Mouse (Mus musculus): ENCODE data around the gene Fblim1. TPM values are rescaled to one million over a fixed set of nuclear protein-coding genes. Genes with fewer than 3 reads are reported as not detected.

Gene Fblim1
- polyA plus RNA-seq, 1 experiment, result 45.7 TPM

DNA sequence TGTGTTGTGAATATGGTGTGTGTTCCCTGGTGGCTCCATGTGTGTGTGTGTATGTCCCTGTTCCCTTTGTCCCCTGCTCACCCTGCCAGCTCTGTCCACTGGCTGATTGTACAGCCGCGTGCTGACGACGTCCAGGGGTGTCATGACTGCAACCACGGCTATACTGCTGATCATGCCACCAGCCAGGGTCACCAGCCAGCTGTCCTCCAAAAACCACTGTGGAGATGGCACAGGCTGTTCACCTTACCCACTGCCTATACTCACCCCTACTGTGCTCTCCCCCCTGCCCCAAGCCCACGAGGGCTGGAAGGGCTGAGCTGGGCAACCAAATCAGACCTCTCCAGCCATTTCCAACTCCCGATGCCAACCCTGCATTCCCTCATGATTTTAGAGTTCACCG, 15.4 kb upstream of the Fblim1 start:
- no peak for TF ChIP-seq CTCF (IDR thresholded peaks at IDR 0.05; ENCODE audit: insufficient read depth, low read length)
- TF ChIP-seq POLR2A (IDR thresholded peaks at IDR 0.05; ENCODE audit: borderline replicate concordance, extremely low read depth, low read depth, low read length), result no peak
- Histone ChIP-seq H3K4me1 (ENCODE audit: control insufficient read depth, insufficient read depth, low read length) (peaks cover 13% of the 10 kb centered on the region), H3K4me3 (replicated peaks; ENCODE audit: extremely low read depth, low read depth, low read length) (no peak overlapping the region)
- no peak for DNase-seq
- 79% methylated on average over 8 of the region's 8 CpGs for WGBS

- no peak overlapping the region for H3K4me3 ChIP-seq (replicated peaks; ENCODE audit: extremely low read depth, low read depth, low read length)
- TF ChIP-seq CTCF (IDR thresholded peaks at IDR 0.05; ENCODE audit: insufficient read depth, low read length), result no peak
- TF ChIP-seq POLR2A (IDR thresholded peaks at IDR 0.05; ENCODE audit: borderline replicate concordance, extremely low read depth, low read depth, low read length), result no peak
Observed at GRCm38 (mm10) chr4:141619299-141619883, 13.5 kb upstream of the Fblim1 start.

DNA sequence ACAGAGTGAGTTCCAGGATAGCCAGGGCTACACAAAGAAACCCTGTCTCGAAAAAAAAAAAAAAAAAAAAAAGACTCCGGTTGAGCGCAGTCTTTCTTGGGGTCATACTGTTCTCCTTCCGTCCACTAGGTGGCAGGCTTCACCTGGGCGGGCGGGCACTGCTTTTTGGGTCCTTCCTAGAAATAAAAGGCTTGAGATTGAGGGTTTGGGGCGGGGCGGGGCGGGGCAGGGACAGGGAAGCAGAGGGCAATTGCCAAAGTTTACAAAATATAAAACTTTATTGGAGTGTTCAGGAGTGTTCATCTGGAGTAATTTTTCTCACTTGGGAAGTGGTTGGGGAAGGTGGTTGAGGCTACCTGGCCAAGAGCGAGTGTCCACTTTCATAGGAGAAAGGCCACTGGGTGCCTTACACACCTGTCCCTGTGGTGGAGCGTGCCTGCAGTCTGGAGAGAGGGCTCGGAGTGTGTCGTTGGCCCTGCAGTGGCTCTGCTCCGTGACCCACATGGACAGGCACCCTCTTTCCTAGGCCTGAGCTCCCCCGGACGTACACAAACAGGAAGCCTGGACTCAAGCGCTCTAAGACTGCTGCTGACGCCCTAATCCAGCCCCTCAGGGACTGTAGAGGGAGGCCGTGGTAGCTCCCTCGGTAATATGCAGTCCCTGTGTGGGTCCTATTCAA, 12.8 kb upstream of the Fblim1 start, which contains the start of gene Tmem82:
Gene Tmem82, minus strand, starts transcription at position 69 of the 679 bp plus-strand sequence.
- DNase-seq, result peak; percentile 52
- H3K4me3 ChIP-seq (replicated peaks; ENCODE audit: extremely low read depth, low read depth, low read length), result peak within 1 kb of the TSS; percentile 30

More at GRCm38 (mm10) chr4:141619299-141619883, 13.5 kb upstream of the Fblim1 start:
- DNase-seq, result no peak
- WGBS, result 82% methylated on average over 9 of the region's 9 CpGs
- H3K4me1 ChIP-seq (ENCODE audit: control insufficient read depth, insufficient read depth, low read length), result peaks cover 13% of the 10 kb centered on the region

GRCm38 (mm10) chr4:141617863-141618564, 12.1 kb upstream of the Fblim1 start:
- Histone ChIP-seq H3K4me3 (replicated peaks; ENCODE audit: extremely low read depth, low read depth, low read length) (peak overlapping the region; percentile 30), H3K4me1 (ENCODE audit: control insufficient read depth, insufficient read depth, low read length) (peaks cover 9% of the 10 kb centered on the region)
- no peak for TF ChIP-seq CTCF (IDR thresholded peaks at IDR 0.05; ENCODE audit: insufficient read depth, low read length)
- TF ChIP-seq POLR2A (IDR thresholded peaks at IDR 0.05; ENCODE audit: borderline replicate concordance, extremely low read depth, low read depth, low read length), result no peak
- peak; percentile 49 for DNase-seq
- 15% methylated on average over 21 of the region's 22 CpGs for WGBS

More for the DNA sequence above, 12.8 kb upstream of the Fblim1 start, which contains the start of gene Tmem82:
- H3K4me1 ChIP-seq (ENCODE audit: control insufficient read depth, insufficient read depth, low read length), result peaks cover 13% of the 10 kb centered on the region
- WGBS, result 14% methylated on average over 20 of the region's 20 CpGs
- TF ChIP-seq POLR2A (IDR thresholded peaks at IDR 0.05; ENCODE audit: borderline replicate concordance, extremely low read depth, low read depth, low read length) (no peak), CTCF (IDR thresholded peaks at IDR 0.05; ENCODE audit: insufficient read depth, low read length) (peak; percentile 71)

- TF ChIP-seq POLR2A (IDR thresholded peaks at IDR 0.05; ENCODE audit: borderline replicate concordance, extremely low read depth, low read depth, low read length), result no peak
- peak; percentile 32; the same call in 1 of the 2 replicates for TF ChIP-seq CTCF (IDR thresholded peaks at IDR 0.05; ENCODE audit: insufficient read depth, low read length)
- peak; percentile 60 for DNase-seq
- Histone ChIP-seq H3K4me3 (replicated peaks; ENCODE audit: extremely low read depth, low read depth, low read length) (peak overlapping the region; percentile 30), H3K4me1 (ENCODE audit: control insufficient read depth, insufficient read depth, low read length) (peaks cover 9% of the 10 kb centered on the region)
- 7% methylated on average over 20 of the region's 20 CpGs for WGBS
Observed at GRCm38 (mm10) chr4:141617299-141617698, 11.4 kb upstream of the Fblim1 start.

GRCm38 (mm10) chr4:141616811-141617210, 10.9 kb upstream of the Fblim1 start:
- Histone ChIP-seq H3K4me3 (replicated peaks; ENCODE audit: extremely low read depth, low read depth, low read length) (no peak overlapping the region), H3K4me1 (ENCODE audit: control insufficient read depth, insufficient read depth, low read length) (peaks cover 9% of the 10 kb centered on the region)
- WGBS, result 77% methylated on average over 6 of the region's 6 CpGs
- DNase-seq, result no peak
- TF ChIP-seq POLR2A (IDR thresholded peaks at IDR 0.05; ENCODE audit: borderline replicate concordance, extremely low read depth, low read depth, low read length) (no peak), CTCF (IDR thresholded peaks at IDR 0.05; ENCODE audit: insufficient read depth, low read length) (no peak)

DNA sequence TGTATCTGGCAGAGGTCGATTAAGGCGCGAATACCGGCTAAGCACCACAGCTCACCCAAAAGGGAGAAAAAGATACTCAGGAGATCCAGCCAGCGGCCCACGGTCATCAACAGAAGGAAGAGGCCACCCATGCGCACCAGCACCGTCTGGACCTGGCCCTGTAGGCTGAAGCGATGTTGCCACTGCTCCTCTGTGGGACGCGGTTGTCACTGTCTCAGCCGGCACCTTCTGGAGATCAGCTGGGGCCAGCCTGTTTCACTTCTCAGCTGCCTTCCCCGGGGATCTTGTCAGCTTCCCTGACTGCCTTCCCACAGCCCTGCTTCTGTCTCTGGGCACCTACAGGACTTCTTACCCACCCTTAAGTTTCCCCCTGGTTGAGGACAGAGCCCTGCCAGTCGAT, 9.1 kb upstream of the Fblim1 start:
- no peak for TF ChIP-seq CTCF (IDR thresholded peaks at IDR 0.05; ENCODE audit: insufficient read depth, low read length)
- WGBS, result 83% methylated on average over 14 of the region's 14 CpGs

DNA sequence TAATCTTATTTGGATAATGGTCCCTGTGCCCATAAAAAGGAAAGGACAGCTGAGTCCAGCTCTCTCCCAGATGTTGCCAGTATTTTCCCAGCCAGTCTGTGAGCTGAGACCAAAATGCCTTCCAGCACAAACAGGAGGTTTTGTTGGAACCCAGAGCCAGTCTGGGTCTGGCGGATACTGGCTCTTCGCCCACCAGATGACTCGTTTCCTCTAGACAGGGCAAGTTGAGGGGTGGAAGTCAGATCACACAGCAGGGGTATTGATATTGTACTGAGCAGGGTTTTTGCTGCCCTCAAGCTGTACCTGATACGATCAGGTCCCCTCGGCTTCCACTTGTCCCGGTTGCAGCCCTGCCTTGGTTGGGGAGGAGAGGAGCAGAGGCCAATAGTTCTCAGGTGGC, 3.6 kb upstream of the Fblim1 start:
- TF ChIP-seq CTCF (IDR thresholded peaks at IDR 0.05; ENCODE audit: insufficient read depth, low read length) (no peak), POLR2A (IDR thresholded peaks at IDR 0.05; ENCODE audit: borderline replicate concordance, extremely low read depth, low read depth, low read length) (no peak)
- Histone ChIP-seq H3K4me1 (ENCODE audit: control insufficient read depth, insufficient read depth, low read length) (peaks cover 4% of the 10 kb centered on the region), H3K4me3 (replicated peaks; ENCODE audit: extremely low read depth, low read depth, low read length) (no peak overlapping the region)
- WGBS, result 40% methylated on average over 6 of the region's 6 CpGs
- no peak for DNase-seq

More for the DNA sequence above, 9.1 kb upstream of the Fblim1 start:
- Histone ChIP-seq H3K4me3 (replicated peaks; ENCODE audit: extremely low read depth, low read depth, low read length) (no peak overlapping the region), H3K4me1 (ENCODE audit: control insufficient read depth, insufficient read depth, low read length) (peaks cover 9% of the 10 kb centered on the region)
- DNase-seq, result no peak

- DNase-seq, result no peak
- Histone ChIP-seq H3K4me3 (replicated peaks; ENCODE audit: extremely low read depth, low read depth, low read length) (peak overlapping the region; percentile 31), H3K4me1 (ENCODE audit: control insufficient read depth, insufficient read depth, low read length) (peaks cover 13% of the 10 kb centered on the region)
- 90% methylated on average over 5 of the region's 5 CpGs for WGBS
- no peak for TF ChIP-seq POLR2A (IDR thresholded peaks at IDR 0.05; ENCODE audit: borderline replicate concordance, extremely low read depth, low read depth, low read length)
- TF ChIP-seq CTCF (IDR thresholded peaks at IDR 0.05; ENCODE audit: insufficient read depth, low read length), result no peak
Observed at GRCm38 (mm10) chr4:141605421-141605820, 475 bp downstream of the Fblim1 start.

Measured in lung, adult 2 months (tissue).